In the genomic region with DNA sequence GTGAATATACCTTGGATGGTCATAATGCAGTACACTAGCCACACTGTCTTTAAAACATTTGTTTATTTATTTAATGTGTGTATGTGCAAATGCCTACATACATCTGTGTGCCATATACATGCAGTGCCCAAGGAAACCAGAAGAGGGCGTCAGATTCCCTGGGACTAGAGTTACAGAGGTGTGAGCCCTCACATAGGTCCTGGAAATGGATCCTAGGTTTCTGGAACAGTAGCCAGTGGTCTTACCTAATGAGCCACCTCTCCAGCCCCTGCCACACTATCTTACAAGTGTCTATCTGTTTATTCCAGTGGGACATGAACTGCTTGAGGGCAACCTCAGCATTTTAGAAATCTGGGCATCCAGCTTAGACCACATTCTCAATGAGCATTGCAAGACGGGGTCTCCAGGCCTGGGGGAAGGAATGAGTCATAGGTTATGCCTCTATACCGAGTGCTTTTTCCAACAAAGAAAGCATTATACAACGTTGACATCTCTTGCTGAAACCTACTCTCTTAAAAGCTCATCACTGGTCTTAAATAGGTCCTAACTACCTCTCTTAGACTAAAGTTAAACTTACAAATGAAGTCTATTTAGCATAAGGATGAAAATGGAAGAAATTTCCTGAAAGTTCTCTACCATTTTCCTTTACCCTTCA, we compare ENCODE assay signal across 18 mouse cellular contexts.
A peak's percentile ranks its signal among the peaks of the same experiment; 100 is the strongest.
DNase-seq lines count a peak whose midpoint lies in the region; ATAC-seq lines count a peak whose summit lies in the region.
"Had no signal": no experiment of that assay in that cellular context is flagged by ENCODE, and none has a peak within 500 bp of the region (broad histone marks: within the 10 kb centered on the region; RNA-seq: fewer than 3 reads in every experiment).

No protein-coding gene starts in this region.

- H3K36me3 ChIP-seq in heart, embryonic 10.5 days: no peaks in the 10 kb centered on the region
- H3K36me3 ChIP-seq in liver, embryonic 12.5 days: no peaks in the 10 kb centered on the region
- H3K36me3 ChIP-seq in midbrain, embryonic 11.5 days (ENCODE audit: control insufficient read depth, insufficient read depth, low read length): no peaks in the 10 kb centered on the region
- H3K36me3 ChIP-seq: embryonic facial prominence, embryonic 13.5 days; heart, embryonic 13.5 days; limb, embryonic 13.5 days had no signal

- no peak overlapping the region for H3K27ac ChIP-seq in heart, embryonic 10.5 days
- H3K27ac ChIP-seq in liver, embryonic 12.5 days: peak overlapping the region; percentile 42; the same call in 1 of the 2 replicates
- no peak overlapping the region for H3K27ac ChIP-seq in midbrain, embryonic 11.5 days (ENCODE audit: low read depth, low read length)
- H3K27ac ChIP-seq: embryonic facial prominence, embryonic 13.5 days; forebrain, embryonic 13.5 days; hindbrain, embryonic 14.5 days; limb, embryonic 13.5 days; macrophage had no signal

- DNase-seq in heart, embryonic 10.5 days (ENCODE audit: low spot score): peak; percentile 64
- DNase-seq in heart, postnatal 10 days: no peak
- DNase-seq in 416B (ENCODE audit: low read depth) (peak; percentile 14), ES-CJ7 (ENCODE audit: low read depth, low spot score) (peak; percentile 49)
- no peak for DNase-seq in right cerebral cortex, postnatal 36 days (ENCODE audit: low spot score in 2 of 2)
- DNase-seq in midbrain, embryonic 11.5 days (ENCODE audit: low spot score, missing footprints): no peak
- DNase-seq: cerebellum, postnatal 14 days; layer of hippocampus, postnatal 36 days; right cerebral cortex, adult 18-20 months; thymus, adult 2 months had no signal

- ATAC-seq in liver, embryonic 12.5 days: no peak
- ATAC-seq in midbrain, embryonic 11.5 days (ENCODE audit: low FRiP score): no peak
- ATAC-seq: forebrain, embryonic 13.5 days; midbrain, embryonic 16.5 days had no signal

- no peak overlapping the region for H3K4me3 ChIP-seq in heart, embryonic 10.5 days
- no peak overlapping the region for H3K4me3 ChIP-seq in liver, embryonic 12.5 days
- no peak overlapping the region for H3K4me3 ChIP-seq in midbrain, embryonic 11.5 days (ENCODE audit: low read depth, low read length)
- H3K4me3 ChIP-seq: embryonic facial prominence, embryonic 13.5 days; forebrain, embryonic 13.5 days; heart, embryonic 13.5 days; limb, embryonic 13.5 days had no signal

- peaks cover 14% of the 10 kb centered on the region; the same call in 1 of the 2 replicates for H3K4me1 ChIP-seq in heart, embryonic 10.5 days
- peaks cover 61% of the 10 kb centered on the region for H3K4me1 ChIP-seq in liver, embryonic 12.5 days
- no peaks in the 10 kb centered on the region; the same call in 1 of the 2 replicates for H3K4me1 ChIP-seq in midbrain, embryonic 11.5 days (ENCODE audit: control insufficient read depth, insufficient read depth, low read length)

- H3K9ac ChIP-seq in liver, embryonic 12.5 days: no peak overlapping the region
- H3K9ac ChIP-seq in midbrain, embryonic 11.5 days (ENCODE audit: low read length): no peak overlapping the region
- H3K9ac ChIP-seq: embryonic facial prominence, embryonic 13.5 days; forebrain, embryonic 13.5 days; heart, embryonic 13.5 days; hindbrain, embryonic 14.5 days; limb, embryonic 13.5 days had no signal

- H3K9me3 ChIP-seq in heart, embryonic 10.5 days: no peaks in the 10 kb centered on the region
- no peaks in the 10 kb centered on the region for H3K9me3 ChIP-seq in liver, embryonic 12.5 days (replicated peaks)
- H3K9me3 ChIP-seq in midbrain, embryonic 11.5 days (ENCODE audit: control insufficient read depth, low read length): no peaks in the 10 kb centered on the region
- H3K9me3 ChIP-seq: embryonic facial prominence, embryonic 13.5 days; forebrain, embryonic 13.5 days; heart, embryonic 13.5 days; limb, embryonic 13.5 days had no signal

- H3K4me2 ChIP-seq in liver, embryonic 12.5 days: no peak overlapping the region
- no peak overlapping the region for H3K4me2 ChIP-seq in midbrain, embryonic 11.5 days
- H3K4me2 ChIP-seq: embryonic facial prominence, embryonic 13.5 days; forebrain, embryonic 13.5 days; heart, embryonic 13.5 days; hindbrain, embryonic 14.5 days; limb, embryonic 13.5 days had no signal

- intact Hi-C loops in heart, postnatal 10 days (cut with DNase I): no loop called here

- H3K27me3 ChIP-seq in heart, embryonic 10.5 days (ENCODE audit: insufficient read depth, poor library complexity, severe bottlenecking): no peaks in the 10 kb centered on the region
- no peaks in the 10 kb centered on the region for H3K27me3 ChIP-seq in liver, embryonic 12.5 days (replicated peaks)
- no peaks in the 10 kb centered on the region for H3K27me3 ChIP-seq in midbrain, embryonic 11.5 days (ENCODE audit: control insufficient read depth, insufficient read depth, low read length)
- H3K27me3 ChIP-seq: embryonic facial prominence, embryonic 13.5 days; forebrain, embryonic 13.5 days; heart, embryonic 13.5 days; limb, embryonic 13.5 days had no signal

- WGBS in heart, embryonic 10.5 days: 59% methylated on average over 4 of the region's 4 CpGs
- 55% methylated on average over 4 of the region's 4 CpGs for WGBS in liver, embryonic 12.5 days (ENCODE audit: insufficient replicate concordance)
- 74% methylated on average over 4 of the region's 4 CpGs for WGBS in midbrain, embryonic 11.5 days

Comparison
In these comparisons a context has a peak if more than half of its experiments do, and no peak if none do; other contexts are left out.
1. DNase-seq: peak in heart, embryonic 10.5 days (single experiment), 416B (single experiment) and ES-CJ7 (single experiment); none in heart, postnatal 10 days (0 of 2), right cerebral cortex, postnatal 36 days (0 of 2) and midbrain, embryonic 11.5 days (single experiment).